Mouse (Mus musculus) neural tube, embryonic 15.5 days (tissue): Measurements from ENCODE around the gene Nat8. TPM values are rescaled to one million over a fixed set of nuclear protein-coding genes. Genes with fewer than 3 reads are reported as not detected.

Source experiments
- microRNA-seq: library from miRNA; unstranded; fragments of <30 nt; microRNA quantifications from one replicate; pipeline ENCODE4, GENCODE M21; 2017
- polyA plus RNA-seq: library from polyadenylated mRNA; unstranded; fragments of >200 nt; fragmentation: Nextera tagmentation; extraction: Ambion mirVana; gene quantifications from 2 replicates; pipeline ENCODE4 v1.2.1, GENCODE M21; 2015

Gene Nat8
- polyA plus RNA-seq, 1 experiment from 2014 or later, result not detected

Small RNAs within 50 kb of the gene (microRNA-seq; reads per million reads assigned to microRNA genes)
- gene Mir6375, result not detected

Other genes with a start within 250 kb of the Nat8 start
- 3.8 and 3.9 TPM in 2 replicates for gene Alms1, start 244.6 kb downstream of the Nat8 start, polyA plus RNA-seq
- not detected in 2 replicates for gene Nat8f7, start 118.9 kb downstream of the Nat8 start, polyA plus RNA-seq
- gene Nat8f3, start 66.3 kb downstream of the Nat8 start, polyA plus RNA-seq, result 0.18 and 0.44 TPM in 2 replicates
- not detected in 2 replicates for gene Nat8f6, start 11.1 kb downstream of the Nat8 start, polyA plus RNA-seq
- 0.20 TPM in 1 of 2 replicates, not detected in the other for gene Nat8f5, start 11.1 kb downstream of the Nat8 start, polyA plus RNA-seq
- gene Nat8f2, start 37.1 kb upstream of the Nat8 start, polyA plus RNA-seq, result 0.05 TPM in 1 of 2 replicates, not detected in the other
- 4.5 and 4.8 TPM in 2 replicates for gene Nat8f4, start 72.8 kb upstream of the Nat8 start, polyA plus RNA-seq
- gene Tprkb, start 79.8 kb upstream of the Nat8 start, polyA plus RNA-seq, result 50.5 and 52.4 TPM in 2 replicates
- gene Nat8f1, start 83.6 kb upstream of the Nat8 start, polyA plus RNA-seq, result 17.5 and 21.6 TPM in 2 replicates
- gene Dusp11, start 129.6 kb upstream of the Nat8 start, polyA plus RNA-seq, result 47.8 and 55.0 TPM in 2 replicates
- not detected in 2 replicates for gene Figla, start 184.1 kb upstream of the Nat8 start, polyA plus RNA-seq
- 107 and 130 TPM in 2 replicates for gene Add2, start 196.6 kb upstream of the Nat8 start, polyA plus RNA-seq